Mouse (Mus musculus) MN1 (cell line): ENCODE data around the gene Msrb3.

Experiments
- DNase-seq: peaks from one replicate; pipeline ENCODE4 v3.0.0-alpha.2; 2016; ENCODE audit warnings: low spot score

Msrb3 gene

GRCm38 (mm10) chr10:120898357-120898756, 544 bp downstream of the Msrb3 start:
- peak; percentile 36 for DNase-seq

DNA sequence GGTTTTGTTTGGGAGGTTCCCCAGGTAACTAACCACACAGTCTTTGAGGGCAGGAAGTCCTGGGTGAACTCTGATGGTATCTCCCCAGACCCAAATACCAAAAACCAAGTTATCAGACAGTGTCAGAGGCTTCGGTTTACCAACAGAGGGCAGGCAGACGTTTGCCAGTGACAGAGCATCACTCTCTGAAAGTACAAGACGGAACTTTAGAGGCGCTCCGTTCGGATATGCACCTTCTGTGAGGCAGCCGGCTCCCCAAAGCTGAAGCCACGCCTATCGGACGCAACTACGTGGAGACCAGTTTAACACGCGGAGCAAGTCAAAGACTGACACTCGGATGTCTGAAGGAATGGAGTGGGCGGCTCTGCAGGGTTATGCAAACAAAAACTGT, 3.0 kb downstream of the Msrb3 start:
- no peak for DNase-seq

DNA sequence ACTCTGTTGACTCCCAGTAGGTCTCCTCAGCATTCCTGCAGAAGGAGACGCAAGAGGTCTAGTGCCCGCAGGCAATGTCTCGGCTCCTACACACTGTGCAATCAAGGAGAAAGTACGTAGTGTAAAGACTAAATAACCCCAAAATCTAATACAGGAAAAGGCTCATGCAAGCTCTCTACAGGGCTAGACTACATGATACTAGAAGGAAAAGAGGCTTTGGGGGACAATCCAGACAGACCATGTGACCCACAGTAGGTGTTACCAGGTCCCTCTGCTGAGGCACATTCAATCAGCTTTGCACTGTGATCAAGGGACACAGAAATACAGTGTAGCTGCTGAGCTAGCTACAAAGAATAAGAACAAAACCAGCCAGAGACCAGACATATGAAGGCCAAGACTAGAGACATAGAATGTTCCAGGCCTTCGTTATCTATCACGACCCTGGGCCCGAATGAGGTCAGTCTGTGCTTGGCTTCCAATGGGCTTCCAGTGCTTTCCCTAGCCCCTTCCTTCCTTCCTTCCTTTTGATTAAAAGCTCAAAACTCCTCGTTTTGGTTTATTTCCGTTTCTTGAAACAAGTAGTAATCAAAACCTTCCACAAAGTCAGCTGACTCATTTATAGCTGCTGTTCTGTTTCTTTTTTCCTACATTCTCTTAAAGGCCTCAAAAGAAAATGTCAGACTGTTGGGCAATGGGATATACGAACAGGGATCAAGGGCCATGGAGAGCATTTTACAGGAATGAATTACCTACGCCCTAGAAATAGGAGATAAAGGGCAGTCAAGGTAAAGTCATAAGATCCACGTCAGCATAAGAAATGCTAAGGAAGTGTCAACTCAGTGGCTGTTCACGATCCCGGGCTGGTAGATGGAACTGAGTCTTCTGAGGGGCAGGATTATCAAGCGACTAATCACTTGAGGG, 3.7 kb downstream of the Msrb3 start:
- DNase-seq, result no peak

DNA sequence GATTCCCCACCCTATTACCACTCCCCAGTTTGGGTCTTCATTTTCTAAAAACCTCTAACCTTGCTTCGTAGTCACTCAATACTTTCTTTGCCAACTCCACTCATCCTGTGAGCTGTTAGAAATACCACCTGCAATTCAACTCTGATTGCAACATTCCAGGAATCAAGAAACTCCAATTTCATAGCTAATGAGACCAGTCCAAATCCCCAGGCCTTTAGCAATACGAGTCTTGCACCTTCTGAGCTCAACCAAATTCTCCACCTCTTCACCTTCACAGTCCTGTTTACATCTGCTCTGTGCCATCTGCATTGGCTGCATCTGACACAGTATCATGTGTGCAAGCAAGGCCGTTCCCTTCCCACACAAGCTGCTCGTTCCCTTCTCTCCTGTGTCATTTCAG, 5.0 kb downstream of the Msrb3 start:
- DNase-seq, result no peak

DNA sequence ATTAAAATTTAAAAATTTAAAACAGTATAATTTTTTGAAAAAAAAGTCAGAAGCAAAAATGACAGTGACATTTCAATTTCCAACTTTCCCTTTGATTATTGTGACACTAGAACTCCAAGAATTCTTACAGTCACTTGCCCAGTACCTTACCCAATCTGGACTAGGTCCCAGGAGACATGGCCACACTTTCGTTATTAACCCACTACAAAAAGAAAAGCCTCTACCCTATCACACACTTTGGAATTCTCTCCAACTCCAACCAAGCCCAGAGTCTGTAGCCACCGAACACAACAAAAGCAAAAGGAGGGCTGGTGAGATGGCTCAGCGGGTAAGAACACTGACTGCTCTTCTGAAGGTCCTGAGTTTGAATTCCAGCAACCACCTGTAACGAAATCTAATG, 7.8 kb downstream of the Msrb3 start:
- DNase-seq, result no peak

- DNase-seq, result no peak
Observed at GRCm38 (mm10) chr10:120890592-120890991, 8.3 kb downstream of the Msrb3 start.

DNA sequence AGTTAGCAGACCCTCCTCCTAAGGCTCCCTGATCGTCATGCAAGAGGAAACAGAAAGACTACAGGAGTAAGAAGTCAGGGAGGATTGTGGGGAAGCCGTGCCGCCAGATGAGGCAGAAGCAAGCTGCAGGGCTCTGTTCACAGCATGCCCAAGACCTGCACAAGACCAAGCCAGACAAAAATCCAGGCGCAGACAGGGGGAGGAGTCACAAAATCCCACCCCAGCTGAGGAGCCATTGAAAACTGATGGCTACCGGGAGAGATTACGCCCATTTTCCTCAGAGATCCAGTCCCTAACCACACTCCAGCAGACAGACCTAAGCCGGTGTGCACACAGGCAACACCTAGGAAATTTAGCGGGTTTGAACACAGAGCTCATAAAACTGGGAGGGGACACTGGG, 10.4 kb downstream of the Msrb3 start:
- DNase-seq, result no peak

- DNase-seq, result no peak
Observed at GRCm38 (mm10) chr10:120884220-120884619, 14.7 kb downstream of the Msrb3 start.

DNA sequence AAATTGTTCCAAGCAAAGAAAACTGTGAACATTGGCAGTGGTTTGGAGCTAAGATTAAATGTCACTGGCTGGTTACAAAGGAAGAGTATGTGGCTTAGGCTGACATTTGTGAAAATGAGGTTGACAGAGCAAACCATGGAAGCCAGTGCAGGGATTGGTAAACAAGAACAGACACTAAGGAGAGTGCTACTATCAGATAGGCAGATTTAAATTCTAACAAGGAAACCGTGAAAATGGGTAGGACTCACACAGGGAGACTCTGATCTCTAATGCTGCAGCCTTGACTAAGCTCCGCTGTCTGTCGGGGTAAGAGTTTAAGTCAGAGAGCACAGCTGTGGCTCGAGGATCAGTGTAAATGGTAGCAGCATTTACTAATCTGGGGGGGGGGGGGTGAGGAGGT, 15.2 kb downstream of the Msrb3 start:
- DNase-seq, result no peak

- DNase-seq, result no peak
Observed at GRCm38 (mm10) chr10:120883069-120883415, 15.9 kb downstream of the Msrb3 start.

- DNase-seq, result no peak
Observed at GRCm38 (mm10) chr10:120882347-120883068, 16.4 kb downstream of the Msrb3 start.

GRCm38 (mm10) chr10:120876549-120877270, 22.2 kb downstream of the Msrb3 start:
- DNase-seq, result no peak

DNA sequence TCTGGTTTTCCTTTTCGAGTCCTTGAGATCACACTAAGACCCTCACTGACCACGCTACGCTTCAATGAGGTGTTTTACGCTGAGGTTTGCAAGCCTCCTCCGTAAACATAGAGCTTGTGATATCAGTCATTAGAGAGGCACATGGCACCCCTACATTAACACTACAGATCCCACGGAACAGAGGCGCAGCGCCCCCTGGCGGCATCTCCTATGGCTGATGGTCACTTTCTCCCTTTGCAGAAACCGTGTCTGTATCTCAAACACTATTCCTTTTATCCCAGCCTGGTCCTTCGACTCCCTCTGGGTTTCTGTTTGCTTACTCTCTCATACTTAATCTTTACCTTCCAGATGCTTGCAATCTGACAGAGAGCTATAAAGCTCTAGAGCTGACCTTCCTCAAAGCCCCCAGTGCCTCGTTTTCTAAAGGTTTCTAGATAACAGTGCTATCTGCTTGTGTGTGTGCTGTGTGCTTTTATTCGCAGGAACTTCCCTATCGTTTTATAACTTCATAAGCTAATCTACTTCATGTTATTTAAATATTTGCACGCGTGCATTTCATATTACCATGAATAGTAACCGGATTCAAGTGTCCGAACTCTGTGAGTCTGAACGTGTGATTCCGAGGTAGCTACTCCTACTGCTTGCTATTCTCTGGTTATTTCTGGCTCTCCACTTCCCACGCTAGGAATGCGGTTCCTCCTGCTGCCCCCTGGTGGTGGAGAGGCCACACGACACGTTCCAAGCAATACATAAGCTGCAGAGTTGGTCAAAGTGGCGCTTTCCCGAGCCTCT, 23.0 kb downstream of the Msrb3 start:
- peak; percentile 58 for DNase-seq

GRCm38 (mm10) chr10:120874261-120874660, 24.6 kb downstream of the Msrb3 start:
- DNase-seq, result no peak

- DNase-seq, result no peak
Observed at GRCm38 (mm10) chr10:120873646-120874201, 25.2 kb downstream of the Msrb3 start.

- peak; percentile 100 for DNase-seq
Observed at GRCm38 (mm10) chr10:120872483-120872862, 26.4 kb downstream of the Msrb3 start.

GRCm38 (mm10) chr10:120871630-120872482, 27.0 kb downstream of the Msrb3 start:
- no peak for DNase-seq

- no peak for DNase-seq
Observed at GRCm38 (mm10) chr10:120871096-120871495, 27.8 kb downstream of the Msrb3 start.

DNA sequence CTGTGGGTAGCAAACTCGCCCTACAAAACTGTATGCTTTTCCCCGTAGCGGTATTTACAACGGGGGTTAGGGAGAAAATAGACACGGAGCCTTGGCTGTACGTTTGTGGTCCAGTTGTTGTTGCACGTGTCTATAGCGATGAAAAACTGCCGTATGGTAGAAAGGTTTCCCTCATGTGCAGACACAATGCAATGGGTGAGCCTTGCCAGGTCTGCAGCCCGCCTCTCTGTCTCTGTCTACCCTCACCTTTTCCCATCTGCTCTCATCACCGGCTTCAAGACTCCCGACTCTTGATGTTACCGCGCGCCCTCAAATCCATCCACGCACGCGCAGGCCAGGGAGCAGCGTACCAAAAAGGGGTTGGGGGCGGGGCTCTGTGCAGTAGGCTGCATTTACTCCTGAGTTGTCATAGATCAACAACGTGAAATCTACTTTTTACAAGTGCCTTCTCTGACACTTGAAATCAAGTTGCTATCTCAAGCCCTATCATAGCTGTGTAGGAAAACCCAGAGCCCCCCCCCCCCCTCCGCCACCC, 29.6 kb downstream of the Msrb3 start:
- no peak for DNase-seq

DNA sequence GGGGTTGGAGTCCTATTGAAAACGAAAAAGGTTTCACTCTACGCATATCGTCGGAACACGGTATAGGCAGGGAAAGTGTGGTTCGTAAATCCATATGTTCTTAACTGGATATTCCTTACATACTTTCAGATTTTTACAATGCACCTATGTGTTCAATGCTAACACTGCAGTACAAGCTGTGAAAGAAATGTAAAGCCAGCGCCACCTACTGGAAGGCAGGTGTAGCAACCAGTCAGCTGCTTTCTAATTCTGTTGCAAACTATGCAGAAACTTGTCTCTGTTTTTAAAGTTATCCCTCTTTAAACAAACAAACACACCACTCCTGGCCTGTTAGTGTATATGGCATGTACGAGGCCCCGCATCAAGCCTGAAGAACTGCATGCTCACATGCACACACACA, 34.5 kb downstream of the Msrb3 start:
- DNase-seq, result peak; percentile 86
